Mouse (Mus musculus): ENCODE data around the gene Aven.
"Not testable (repeated sequence)": the region's sequence is repeated elsewhere in the genome, so short reads cannot be mapped to it uniquely, and the experiment has no call there.

Aven gene

GRCm38 (mm10) chr2:112492856-112493538 is at the start of gene Aven:
Aven (plus strand) TSS chr2:112492964.
- in situ Hi-C loops (cut with MboI, MseI): loop anchor here (25.0 kb wide), 1 partner anchor 231 kb away; the partner anchor contains the start of genes Gm21985, Nop10, Nutm1 and Slc12a6

GRCm38 (mm10) chr2:112443491-112443890 is 49.3 kb upstream of the Aven start:
- in situ Hi-C loops (cut with MboI, MseI): loop anchor here (5.0 kb wide), 1 partner anchor 51 kb away; no protein-coding TSS in a partner anchor

GRCm38 (mm10) chr2:112445511-112445910 is 47.3 kb upstream of the Aven start:
- in situ Hi-C loops (cut with MboI, MseI): no loop called here

GRCm38 (mm10) chr2:112448046-112448445 is 44.7 kb upstream of the Aven start:
- in situ Hi-C loops (cut with MboI, MseI): not testable (repeated sequence)

- in situ Hi-C loops (cut with MboI, MseI): no loop called here
Observed at GRCm38 (mm10) chr2:112448510-112449059, 44.2 kb upstream of the Aven start.

GRCm38 (mm10) chr2:112449597-112450296 is 43.0 kb upstream of the Aven start:
- in situ Hi-C loops (cut with MboI, MseI): no loop called here

GRCm38 (mm10) chr2:112452513-112452912 is 40.3 kb upstream of the Aven start:
- in situ Hi-C loops (cut with MboI, MseI): not testable (repeated sequence)

- in situ Hi-C loops (cut with MboI, MseI): no loop called here
Observed at GRCm38 (mm10) chr2:112454125-112454861, 38.5 kb upstream of the Aven start.

- in situ Hi-C loops (cut with MboI, MseI): no loop called here
Observed at GRCm38 (mm10) chr2:112454862-112455564, 37.8 kb upstream of the Aven start, which contains the start of gene Emc7. Emc7 (plus strand) TSS chr2:112454997.

- in situ Hi-C loops (cut with MboI, MseI): no loop called here
Observed at GRCm38 (mm10) chr2:112460557-112460956, 32.2 kb upstream of the Aven start.

GRCm38 (mm10) chr2:112469542-112469941 is 23.2 kb upstream of the Aven start:
- in situ Hi-C loops (cut with MboI, MseI): no loop called here

GRCm38 (mm10) chr2:112470961-112471381 is 21.8 kb upstream of the Aven start:
- in situ Hi-C loops (cut with MboI, MseI): no loop called here

GRCm38 (mm10) chr2:112472076-112472475 is 20.7 kb upstream of the Aven start:
- in situ Hi-C loops (cut with MboI, MseI): no loop called here

GRCm38 (mm10) chr2:112474997-112475724 is 17.6 kb upstream of the Aven start:
- in situ Hi-C loops (cut with MboI, MseI): loop anchor here (25.0 kb wide), 1 partner anchor 213 kb away; the partner anchor contains the start of genes Gm21985, Nop10, Nutm1 and Slc12a6

- in situ Hi-C loops (cut with MboI, MseI): loop anchor here (25.0 kb wide), 1 partner anchor 214 kb away; the partner anchor contains the start of genes Gm21985, Nop10, Nutm1 and Slc12a6
Observed at GRCm38 (mm10) chr2:112476554-112476953, 16.2 kb upstream of the Aven start.

GRCm38 (mm10) chr2:112480669-112481068 is 12.1 kb upstream of the Aven start, which contains the start of gene Chrm5:
Chrm5 (minus strand) TSS chr2:112480769.
- in situ Hi-C loops (cut with MboI, MseI): loop anchor here (25.0 kb wide), 1 partner anchor 218 kb away; the partner anchor contains the start of genes Gm21985, Nop10, Nutm1 and Slc12a6

- in situ Hi-C loops (cut with MboI, MseI): loop anchor here (25.0 kb wide), 1 partner anchor 219 kb away; the partner anchor contains the start of genes Gm21985, Nop10, Nutm1 and Slc12a6
Observed at GRCm38 (mm10) chr2:112481564-112481963, 11.2 kb upstream of the Aven start.

GRCm38 (mm10) chr2:112482533-112483333 is 10.0 kb upstream of the Aven start:
- in situ Hi-C loops (cut with MboI, MseI): loop anchor here (25.0 kb wide), 1 partner anchor 220 kb away; the partner anchor contains the start of genes Gm21985, Nop10, Nutm1 and Slc12a6

- in situ Hi-C loops (cut with MboI, MseI): loop anchor here (25.0 kb wide), 1 partner anchor 221 kb away; the partner anchor contains the start of genes Gm21985, Nop10, Nutm1 and Slc12a6
Observed at GRCm38 (mm10) chr2:112483334-112483651, 9.5 kb upstream of the Aven start.
